In the genomic region with DNA sequence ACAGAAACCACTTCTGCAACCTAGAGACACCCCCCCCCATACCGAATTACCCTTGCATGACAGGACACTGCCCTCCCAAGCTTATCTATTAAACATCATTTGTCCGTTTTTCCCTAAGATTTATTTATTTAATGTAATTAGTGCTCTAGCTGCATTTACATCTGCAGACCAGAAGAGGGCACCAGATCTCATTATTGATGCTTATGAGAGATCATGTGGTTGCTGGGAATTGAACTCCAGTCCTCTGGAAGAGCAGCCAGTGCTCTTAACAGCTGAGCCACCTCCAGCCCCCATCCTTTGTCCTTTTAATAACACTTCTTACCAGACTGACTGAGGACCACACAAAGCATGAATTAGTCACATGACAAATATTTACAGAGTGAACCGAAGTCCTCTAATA, we compare ENCODE assay signal across 18 mouse cellular contexts. TPM values are rescaled to one million over a fixed set of nuclear protein-coding genes. Genes with fewer than 3 reads are reported as not detected.
DNase-seq lines count a peak whose midpoint lies in the region; ATAC-seq and TF ChIP-seq lines count a peak whose summit lies in the region.
"Had no signal": no experiment of that assay in that cellular context is flagged by ENCODE, and none has a peak within 500 bp of the region (broad histone marks: within the 10 kb centered on the region; RNA-seq: fewer than 3 reads in every experiment).

No protein-coding gene starts in this region.

- ATAC-seq in heart, postnatal 0 days (ENCODE audit: insufficient read depth, low read depth) = no peak
- no peak for ATAC-seq in lung, postnatal 0 days
- ATAC-seq in G1E (ENCODE audit: extremely low read depth, insufficient number of reproducible peaks, low FRiP score, poor library complexity, severe bottlenecking) = no peak
- ATAC-seq: activated CD4-positive, CD25-positive, alpha-beta regulatory T cell, adult 4 months; forebrain, embryonic 16.5 days; midbrain, embryonic 16.5 days had no signal

- TF ChIP-seq CTCF in heart, postnatal 0 days (IDR thresholded peaks at IDR 0.05; ENCODE audit: low read depth) = peak; percentile 33
- peak; percentile 63 for TF ChIP-seq CTCF in lung, postnatal 0 days (IDR thresholded peaks at IDR 0.05)
- TF ChIP-seq CTCF in G1E (IDR thresholded peaks at IDR 0.05; ENCODE audit: low read depth, low read length) = peak; percentile 36; the same call in 1 of the 2 replicates

- H3K9ac ChIP-seq in heart, postnatal 0 days (replicated peaks; ENCODE audit: low read depth, low read length) = no peak overlapping the region
- H3K9ac ChIP-seq in lung, postnatal 0 days (replicated peaks; ENCODE audit: low read depth) = no peak overlapping the region
- H3K9ac ChIP-seq: hindbrain, embryonic 14.5 days; liver, embryonic 13.5 days; neural tube, embryonic 13.5 days had no signal

- WGBS in heart, postnatal 0 days = 59% methylated on average over 3 of the region's 3 CpGs
- WGBS in lung, postnatal 0 days = 48% methylated on average over 3 of the region's 3 CpGs

- no peaks in the 10 kb centered on the region for H3K27me3 ChIP-seq in heart, postnatal 0 days (ENCODE audit: control insufficient read depth, insufficient read depth, low read length)
- no peaks in the 10 kb centered on the region for H3K27me3 ChIP-seq in lung, postnatal 0 days (replicated peaks; ENCODE audit: insufficient read depth, low read length)
- peaks cover 14% of the 10 kb centered on the region for H3K27me3 ChIP-seq in G1E (ENCODE audit: insufficient read depth, low read length)
- H3K27me3 ChIP-seq in splenic B cell, adult 2 months (ENCODE audit: control insufficient read depth, insufficient read depth, low read length, poor library complexity, severe bottlenecking) = no peaks in the 10 kb centered on the region
- H3K27me3 ChIP-seq: liver, embryonic 13.5 days; neural tube, embryonic 13.5 days had no signal

- no peaks in the 10 kb centered on the region for H3K4me1 ChIP-seq in heart, postnatal 0 days (ENCODE audit: control insufficient read depth, insufficient read depth)
- no peaks in the 10 kb centered on the region for H3K4me1 ChIP-seq in lung, postnatal 0 days (ENCODE audit: insufficient read depth, low read depth, low read length)
- peaks cover 47% of the 10 kb centered on the region for H3K4me1 ChIP-seq in G1E (ENCODE audit: insufficient read depth, low read depth, low read length)
- H3K4me1 ChIP-seq: neural tube, embryonic 13.5 days had no signal

- no peaks in the 10 kb centered on the region; the same call in 1 of the 2 replicates for H3K9me3 ChIP-seq in heart, postnatal 0 days (replicated peaks; ENCODE audit: control insufficient read depth, low read length)
- H3K9me3 ChIP-seq in lung, postnatal 0 days (ENCODE audit: low read length) = no peaks in the 10 kb centered on the region
- 0 out of 2 replicates have a peak, but pooled peaks cover 2% of the 10 kb centered on the region for H3K9me3 ChIP-seq in G1E (replicated peaks)
- H3K9me3 ChIP-seq: liver, embryonic 13.5 days had no signal

- H3K27ac ChIP-seq in heart, postnatal 0 days (ENCODE audit: low read depth) = no peak overlapping the region
- no peak overlapping the region for H3K27ac ChIP-seq in lung, postnatal 0 days (ENCODE audit: low read length)
- H3K27ac ChIP-seq: hindbrain, embryonic 14.5 days; liver, embryonic 13.5 days; macrophage; neural tube, embryonic 13.5 days had no signal

- no peak for DNase-seq in heart, postnatal 0 days (ENCODE audit: low spot score)
- DNase-seq in heart, adult 9 months (ENCODE audit: low spot score in 2 of 2) = no peak
- DNase-seq in lung, postnatal 0 days (ENCODE audit: low spot score) = no peak
- DNase-seq in lung, postnatal 36 days = no peak
- DNase-seq in G1E (ENCODE audit: low spot score) = no peak
- DNase-seq in splenic B cell, adult 2 months (ENCODE audit: low read depth, low spot score) = peak; percentile 41
- DNase-seq in gastrocnemius, postnatal 25 days = no peak
- no peak for DNase-seq in layer of hippocampus, postnatal 25 days (ENCODE audit: extremely low spot score in 1 of 2, low spot score in 1 of 2)
- DNase-seq: cerebellum, adult 18-20 months; gastrocnemius, postnatal 36 days; liver, embryonic 13.5 days had no signal

- no peak overlapping the region for H3K4me3 ChIP-seq in heart, postnatal 0 days (ENCODE audit: low read depth, low read length)
- no peak overlapping the region for H3K4me3 ChIP-seq in lung, postnatal 0 days (ENCODE audit: low read depth, low read length)
- H3K4me3 ChIP-seq in G1E (ENCODE audit: low read depth, low read length) = no peak overlapping the region
- H3K4me3 ChIP-seq: liver, embryonic 13.5 days; neural tube, embryonic 13.5 days had no signal

- H3K4me2 ChIP-seq in heart, postnatal 0 days (ENCODE audit: low read depth, low read length) = no peak overlapping the region
- no peak overlapping the region for H3K4me2 ChIP-seq in lung, postnatal 0 days (replicated peaks; ENCODE audit: low read depth, low read length)
- H3K4me2 ChIP-seq: hindbrain, embryonic 14.5 days; liver, embryonic 13.5 days; neural tube, embryonic 13.5 days had no signal

- no peaks in the 10 kb centered on the region for H3K36me3 ChIP-seq in heart, postnatal 0 days (replicated peaks; ENCODE audit: control insufficient read depth, insufficient read depth, low read length)
- no peaks in the 10 kb centered on the region for H3K36me3 ChIP-seq in lung, postnatal 0 days (ENCODE audit: insufficient read depth, low read length)
- H3K36me3 ChIP-seq in G1E (replicated peaks) = no peaks in the 10 kb centered on the region
- no peaks in the 10 kb centered on the region for H3K36me3 ChIP-seq in splenic B cell, adult 2 months (ENCODE audit: control insufficient read depth, insufficient read depth, low read length, poor library complexity, severe bottlenecking)
- H3K36me3 ChIP-seq: liver, embryonic 13.5 days; neural tube, embryonic 13.5 days had no signal

- no peak for TF ChIP-seq EP300 in heart, postnatal 0 days (IDR thresholded peaks at IDR 0.05; ENCODE audit: low read depth)
- TF ChIP-seq EP300 in lung, postnatal 0 days (IDR thresholded peaks at IDR 0.05) = no peak

RNA-seq across cellular contexts. Expression of a gene that starts 27.3 kb away (rescaled TPM):
- total RNA-seq in heart, postnatal 0 days (2014; rRNA removed; ENCODE audit: low replicate concordance) = 0.69 TPM in 1 of 2 replicates, not detected in the other
- polyA plus RNA-seq in heart, postnatal 0 days (2015; fragmentation: Nextera tagmentation; extraction: Ambion mirVana) = 0.59 and 0.95 TPM in 2 replicates
- polyA plus RNA-seq in lung, postnatal 0 days (2015; fragmentation: Nextera tagmentation; extraction: Ambion mirVana) = 550 and 782 TPM in 2 replicates
- total RNA-seq in G1E (2014; fragmentation: Nextera tagmentation) (not detected in 2 replicates), G1E (2017) (not detected in 2 replicates)
- polyA plus RNA-seq in G1E (2012) = not detected in 2 replicates
- total RNA-seq in gastrocnemius, postnatal 25 days (2021) = 1 to 10 TPM in 1 of 2 experiments, under 1 TPM in 1; 0.91 to 1.7 TPM
- 10 to 100 TPM in 1 of 2 experiments, 1 to 10 TPM in 1; 7.3 to 10.8 TPM for total RNA-seq in layer of hippocampus, postnatal 25 days (2021)
- polyA plus RNA-seq: activated CD4-positive, CD25-positive, alpha-beta regulatory T cell, adult 4 months had no signal

RNA-seq across cellular contexts. Expression of a gene that starts 38.6 kb away (rescaled TPM):
- total RNA-seq in heart, postnatal 0 days (2014; rRNA removed; ENCODE audit: low replicate concordance) = not detected in 2 replicates
- polyA plus RNA-seq in heart, postnatal 0 days (2015; fragmentation: Nextera tagmentation; extraction: Ambion mirVana) = 0.12 TPM in 2 replicates
- polyA plus RNA-seq in lung, postnatal 0 days (2015; fragmentation: Nextera tagmentation; extraction: Ambion mirVana) = 0.18 and 0.38 TPM in 2 replicates
- not detected in 2 replicates for total RNA-seq in G1E (2014; fragmentation: Nextera tagmentation)
- 0.05 TPM in 1 of 2 replicates, not detected in the other for total RNA-seq in G1E (2017)
- polyA plus RNA-seq in G1E (2012) = not detected in 2 replicates
- total RNA-seq in gastrocnemius, postnatal 25 days (2021) = 100 to 1,000 TPM; 335 to 488 TPM
- total RNA-seq in layer of hippocampus, postnatal 25 days (2021) = under 1 TPM; 0.17 to 0.19 TPM
- polyA plus RNA-seq: activated CD4-positive, CD25-positive, alpha-beta regulatory T cell, adult 4 months; forebrain, embryonic 16.5 days; macrophage had no signal

RNA-seq across cellular contexts. Expression of a gene that starts 43.6 kb away (rescaled TPM):
- total RNA-seq in heart, postnatal 0 days (2014; rRNA removed; ENCODE audit: low replicate concordance) = 0.76 and 1.5 TPM in 2 replicates
- 0.19 and 0.30 TPM in 2 replicates for polyA plus RNA-seq in heart, postnatal 0 days (2015; fragmentation: Nextera tagmentation; extraction: Ambion mirVana)
- 0.29 TPM in 1 of 2 replicates, not detected in the other for polyA plus RNA-seq in lung, postnatal 0 days (2015; fragmentation: Nextera tagmentation; extraction: Ambion mirVana)
- total RNA-seq in G1E (2014; fragmentation: Nextera tagmentation) (not detected in 2 replicates), G1E (2017) (not detected in 2 replicates)
- polyA plus RNA-seq in G1E (2012) = not detected in 2 replicates
- total RNA-seq in gastrocnemius, postnatal 25 days (2021) = not detected
- under 1 TPM in 1 of 2 experiments, not detected in 1; 0.22 TPM for total RNA-seq in layer of hippocampus, postnatal 25 days (2021)
- total RNA-seq: gastrocnemius, postnatal 36 days; left cerebral cortex, postnatal 25 days had no signal
- polyA plus RNA-seq: activated CD4-positive, CD25-positive, alpha-beta regulatory T cell, adult 4 months; forebrain, embryonic 16.5 days; macrophage had no signal

Comparison
In these comparisons a context has a peak if more than half of its experiments do, and no peak if none do; other contexts are left out.
1. RNA of a gene that starts 38.6 kb away (total RNA-seq): 335 to 488 TPM in gastrocnemius, postnatal 25 days; 0.17 to 0.19 TPM in layer of hippocampus, postnatal 25 days, 0.05 TPM in G1E and not detected in heart, postnatal 0 days; every median in the first group is over 100 times any median in the second.
2. Peak in every context shown above with its lines, with median percentiles within 50 percentile points of each other: CTCF ChIP-seq.